Mouse (Mus musculus) WW6 (cell line): ENCODE measurements around the gene Phf1.
"Not testable (repeated sequence)": the region's sequence is repeated elsewhere in the genome, so short reads cannot be mapped to it uniquely, and the experiment has no call there.

Experiments
- DNase-seq: peaks from one replicate; pipeline ENCODE4 v3.0.0-alpha.2; 2013; ENCODE audit warnings: low read depth, low spot score

Gene Phf1

GRCm38 (mm10) chr17:26975415-26975814, 42.6 kb downstream of the Phf1 start:
- no peak for DNase-seq

GRCm38 (mm10) chr17:26977354-26977753, 44.5 kb downstream of the Phf1 start:
- not testable (repeated sequence) for DNase-seq

GRCm38 (mm10) chr17:26979426-26979825, 46.6 kb downstream of the Phf1 start:
- no peak for DNase-seq

- no peak for DNase-seq
These were observed 48.2 kb downstream of the Phf1 start for GRCm38 (mm10) chr17:26981050-26981449.

GRCm38 (mm10) chr17:26983382-26983781, 50.5 kb downstream of the Phf1 start:
- no peak for DNase-seq

GRCm38 (mm10) chr17:26985503-26986179, 52.8 kb downstream of the Phf1 start:
- no peak for DNase-seq
